Mouse (Mus musculus) left cerebral cortex, adult 2 months (tissue): ENCODE results near the gene Pih1d1. TPM values are rescaled to one million over a fixed set of nuclear protein-coding genes. Genes with fewer than 3 reads are reported as not detected.

Experiments
- DNase-seq, 2 experiments: peaks; one replicate each; pipeline ENCODE4 v3.0.0; 2021 to 2022; ENCODE audit warnings: low spot score in 2 of 2, mixed read lengths in 1 of 2; ENCODE audit errors: extremely low spot score in 1 of 2
- H3K27ac ChIP-seq: fragments of 200-600 bp; 2 replicates; pipeline ENCODE4 v1.8.1; 2022
- H3K4me3 ChIP-seq: fragments of 200-600 bp; 2 replicates; pipeline ENCODE4 v1.8.1; 2022
- CTCF ChIP-seq: fragments of 200-600 bp; IDR thresholded peaks from 2 replicates; pipeline ENCODE4 v1.8.1; 2022; ENCODE audit warnings: antibody characterized with exemption, mild to moderate bottlenecking, moderate library complexity
- intact Hi-C: fragments of 180-260 bp; cut with DNase I; formaldehyde crosslinking; loops from one replicate; pipeline ENCODE4 v1.15.1; 2025
- total RNA-seq, 2 experiments: library from RNA; stranded (reverse); gene quantifications; 2 replicates each; pipeline ENCODE4 v1.2.3; 2021

Pih1d1 gene
- total RNA-seq, 2 experiments from 2014 or later: 47.6 to 48.4 TPM

DNA sequence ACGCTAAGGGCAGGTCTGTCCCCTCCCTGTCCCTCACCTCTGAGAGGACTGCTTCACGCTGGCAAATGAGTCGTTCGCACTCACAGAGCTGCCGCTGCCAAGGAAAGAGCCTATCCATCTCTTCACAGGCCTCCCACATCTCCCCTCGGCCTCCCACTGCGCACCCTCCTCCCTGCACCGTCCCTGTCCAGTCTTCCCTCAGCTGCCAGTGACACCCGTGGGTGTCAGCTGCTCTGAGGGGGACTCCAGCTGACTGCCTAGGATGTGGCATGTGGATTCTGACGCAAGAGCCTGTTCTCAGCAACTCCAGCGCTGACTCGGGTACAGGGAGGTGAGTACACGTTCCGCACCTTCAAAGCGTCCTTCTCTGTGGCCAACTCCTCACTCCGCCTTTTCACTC, 35.5 kb downstream of the Pih1d1 start:
- intact Hi-C loops: loop anchor here (2.0 kb wide), 2 partner anchors 27 to 43 kb away; partner anchors contain the start of gene Slc17a7
- DNase-seq: peak in 1 of 2 experiments; percentile 68
- peak overlapping the region; percentile 90 for H3K27ac ChIP-seq
- peak overlapping the region; percentile 21; the same call in 1 of the 2 replicates for H3K4me3 ChIP-seq
- no peak for TF ChIP-seq CTCF

- TF ChIP-seq CTCF: no peak
- intact Hi-C loops: no loop called here
- no peak for DNase-seq
- peak overlapping the region; percentile 90 for H3K27ac ChIP-seq
- no peak overlapping the region for H3K4me3 ChIP-seq
Measured at GRCm38 (mm10) chr7:45190186-45190585, 36.1 kb downstream of the Pih1d1 start.

DNA sequence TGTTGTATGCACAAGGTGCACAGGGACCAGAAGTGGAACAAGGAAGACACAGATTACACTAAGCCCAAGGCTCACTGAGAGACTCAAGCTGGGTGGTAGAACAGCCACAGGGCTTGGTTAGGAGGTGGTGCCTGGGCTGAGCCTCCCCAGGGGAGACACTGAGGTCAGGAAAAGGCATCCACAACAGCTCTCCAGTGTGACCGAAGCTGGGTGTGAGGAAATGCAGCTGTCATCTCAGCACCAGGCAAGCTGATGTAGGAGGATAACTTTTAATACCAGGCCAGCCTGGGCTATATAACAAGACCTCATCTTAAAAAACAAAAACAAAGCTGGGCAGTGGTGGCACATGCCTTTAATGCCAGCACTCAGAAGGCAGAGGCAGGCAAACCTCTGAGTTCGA, 37.1 kb downstream of the Pih1d1 start:
- no peak for TF ChIP-seq CTCF
- no peak for DNase-seq
- Histone ChIP-seq H3K4me3 (no peak overlapping the region), H3K27ac (no peak overlapping the region)
- intact Hi-C loops: no loop called here

- Histone ChIP-seq H3K4me3 (no peak overlapping the region), H3K27ac (no peak overlapping the region)
- intact Hi-C loops: no loop called here
- no peak for DNase-seq
- no peak for TF ChIP-seq CTCF
Measured at GRCm38 (mm10) chr7:45191803-45192363, 37.8 kb downstream of the Pih1d1 start.

DNA sequence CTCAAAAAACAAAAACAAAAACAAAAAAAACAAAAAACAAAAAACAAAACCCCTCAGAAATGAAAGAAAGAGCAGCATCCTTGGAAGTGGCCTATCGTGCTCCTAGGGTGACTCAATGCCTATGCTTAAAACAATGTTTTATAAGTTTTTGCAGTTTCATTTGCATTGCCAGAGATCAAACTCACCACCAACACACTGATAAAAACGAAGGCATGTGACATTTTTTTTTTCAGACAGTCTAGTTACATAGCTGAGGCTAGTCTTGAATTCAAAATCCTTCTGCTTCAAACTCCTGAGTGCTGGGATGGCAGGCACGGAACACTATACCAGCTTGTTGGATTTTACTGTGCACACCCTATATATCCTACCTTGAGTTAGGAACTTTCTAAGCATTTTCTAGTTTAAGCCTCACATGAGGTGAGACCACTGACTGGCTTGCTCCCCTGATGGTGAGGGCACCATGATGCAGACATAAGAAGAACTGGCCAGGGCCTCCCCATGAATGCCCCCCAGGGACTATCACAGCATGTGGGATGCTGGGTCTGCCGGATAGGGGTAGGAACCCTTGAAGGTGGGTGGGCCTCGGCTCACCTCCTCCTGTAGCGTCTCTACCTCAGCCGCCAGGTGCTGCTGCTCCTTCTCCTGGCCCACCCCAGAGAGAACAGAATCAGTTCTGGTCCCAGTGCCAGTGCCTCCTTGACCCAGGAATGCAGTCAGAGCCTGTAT, 38.6 kb downstream of the Pih1d1 start:
- no peak overlapping the region for H3K4me3 ChIP-seq
- DNase-seq: no peak
- no peak overlapping the region for H3K27ac ChIP-seq
- intact Hi-C loops: no loop called here
- no peak for TF ChIP-seq CTCF

- peak; percentile 2; the same call in 1 of the 2 replicates for TF ChIP-seq CTCF
- DNase-seq: no peak
- Histone ChIP-seq H3K27ac (no peak overlapping the region), H3K4me3 (no peak overlapping the region)
- intact Hi-C loops: no loop called here
Measured at GRCm38 (mm10) chr7:45193406-45193805, 39.3 kb downstream of the Pih1d1 start.

GRCm38 (mm10) chr7:45193871-45194785, 40.0 kb downstream of the Pih1d1 start:
- no peak for DNase-seq
- TF ChIP-seq CTCF: no peak
- no peak overlapping the region for H3K27ac ChIP-seq
- no peak overlapping the region for H3K4me3 ChIP-seq
- intact Hi-C loops: no loop called here

- Histone ChIP-seq H3K4me3 (no peak overlapping the region), H3K27ac (no peak overlapping the region; the same call in 1 of the 2 replicates)
- no peak for TF ChIP-seq CTCF
- intact Hi-C loops: no loop called here
- DNase-seq: no peak
Measured at GRCm38 (mm10) chr7:45195341-45196175, 41.5 kb downstream of the Pih1d1 start.

DNA sequence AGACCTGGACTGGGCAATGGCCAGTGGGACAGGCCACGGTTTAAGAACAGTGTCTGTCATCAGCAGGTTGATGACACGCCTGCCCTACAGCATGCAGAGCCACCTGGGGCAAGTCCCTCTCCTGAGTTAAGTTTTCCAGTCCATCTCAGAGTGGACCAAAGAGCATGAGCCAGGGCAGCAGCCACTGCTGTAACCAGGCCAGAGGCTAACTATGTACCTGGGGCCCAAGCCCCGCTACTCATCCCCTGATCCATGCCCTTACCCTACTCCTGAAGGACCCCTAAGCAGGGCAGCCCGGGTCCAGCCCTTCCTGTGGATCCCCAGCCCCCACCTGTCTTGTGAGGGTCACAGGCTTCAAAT, 42.1 kb downstream of the Pih1d1 start:
- no peak for TF ChIP-seq CTCF
- no peak overlapping the region for H3K4me3 ChIP-seq
- H3K27ac ChIP-seq: peak overlapping the region; percentile 83; the same call in 1 of the 2 replicates
- no peak for DNase-seq
- intact Hi-C loops: no loop called here

DNA sequence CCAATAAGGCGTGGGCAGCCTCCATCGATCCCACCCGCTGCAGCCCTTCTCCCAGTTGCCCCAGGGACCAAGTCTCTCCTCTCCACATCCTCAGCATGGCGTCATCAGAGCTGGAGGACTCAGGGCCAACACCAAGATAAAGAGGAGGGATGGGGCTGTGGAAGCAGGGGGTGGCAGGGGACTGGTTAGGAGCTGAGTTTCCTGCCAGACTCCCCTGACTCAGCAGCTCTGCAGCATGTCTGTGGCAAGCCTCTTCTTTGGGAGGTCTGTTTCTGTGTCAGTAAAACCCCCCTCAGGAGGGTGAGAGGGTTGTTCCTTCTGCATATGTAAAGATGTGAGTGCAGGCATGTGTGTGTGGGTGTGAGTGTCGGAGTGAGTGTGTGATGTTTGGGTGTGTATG, 42.9 kb downstream of the Pih1d1 start:
- no peak for DNase-seq
- no peak for TF ChIP-seq CTCF
- intact Hi-C loops: no loop called here
- Histone ChIP-seq H3K27ac (peak overlapping the region; percentile 83), H3K4me3 (no peak overlapping the region)

DNA sequence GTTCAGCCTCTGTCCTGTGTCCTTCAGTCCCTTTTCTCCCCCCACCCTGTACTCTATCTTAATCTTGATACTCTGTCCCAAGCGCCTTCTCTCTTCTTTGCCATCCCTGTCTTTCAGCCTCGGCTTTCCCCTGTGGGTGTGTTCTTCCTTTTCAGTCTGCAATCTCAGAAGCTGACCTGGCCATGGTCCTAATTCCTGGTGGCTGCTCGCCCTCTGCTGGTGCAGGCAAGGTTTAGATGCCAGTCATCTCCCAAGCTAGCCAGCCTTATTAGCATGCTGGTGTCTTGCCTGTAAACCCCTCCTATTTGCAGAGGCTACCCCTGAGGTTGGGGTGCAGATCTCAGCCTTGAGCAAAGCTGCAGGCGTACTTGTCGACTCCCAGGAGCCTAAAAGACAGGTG, 44.3 kb downstream of the Pih1d1 start:
- Histone ChIP-seq H3K4me3 (no peak overlapping the region), H3K27ac (peak overlapping the region; percentile 83)
- DNase-seq: peak; percentile 70
- TF ChIP-seq CTCF: peak; percentile 76
- intact Hi-C loops: loop anchor here (1.0 kb wide), 1 partner anchor 36 kb away; no protein-coding TSS in a partner anchor
